Mouse (Mus musculus): ENCODE data around the gene Pold3. TPM values are rescaled to one million over a fixed set of nuclear protein-coding genes. Genes with fewer than 3 reads are reported as not detected.

The Pold3 gene
- polyA plus RNA-seq, 1 experiment: 19.8 TPM

GRCm38 (mm10) chr7:100140591-100140990 lies 19.2 kb upstream of the Pold3 start:
- H3K36me3 ChIP-seq (ENCODE audit: control insufficient read depth, insufficient read depth): no peaks in the 10 kb centered on the region
- no peaks in the 10 kb centered on the region for H3K79me3 ChIP-seq (ENCODE audit: low read depth)
- peaks cover 4% of the 10 kb centered on the region for H3K27me3 ChIP-seq (ENCODE audit: control insufficient read depth, insufficient read depth, insufficient read length)
- H3K79me2 ChIP-seq (ENCODE audit: control insufficient read depth, insufficient read depth): no peaks in the 10 kb centered on the region
- TF ChIP-seq FOSL1 (IDR thresholded peaks at IDR 0.05; ENCODE audit: insufficient read depth, low read length, poor library complexity, severe bottlenecking) (no peak), CTCF (IDR thresholded peaks at IDR 0.05; ENCODE audit: control insufficient read depth, insufficient read depth, insufficient read length) (no peak), MYOG (IDR thresholded peaks at IDR 0.05; ENCODE audit: control insufficient read depth, extremely low read depth, insufficient read length) (no peak), MYOD1 (IDR thresholded peaks at IDR 0.05; ENCODE audit: control insufficient read depth, insufficient read length, low read depth) (no peak), USF1 (IDR thresholded peaks at IDR 0.05; ENCODE audit: low read depth) (no peak), CEBPB (IDR thresholded peaks at IDR 0.05; ENCODE audit: low read depth) (no peak), MAX (IDR thresholded peaks at IDR 0.05) (no peak)
- H3ac ChIP-seq (ENCODE audit: control insufficient read depth, insufficient read length, low read depth): no peak overlapping the region
- no peak overlapping the region for H3K4me3 ChIP-seq (ENCODE audit: insufficient read depth, poor library complexity, severe bottlenecking)

- TF ChIP-seq USF1 (IDR thresholded peaks at IDR 0.05; ENCODE audit: low read depth) (no peak), MAX (IDR thresholded peaks at IDR 0.05) (no peak), MYOG (IDR thresholded peaks at IDR 0.05; ENCODE audit: control insufficient read depth, extremely low read depth, insufficient read length) (no peak), MYOD1 (IDR thresholded peaks at IDR 0.05; ENCODE audit: control insufficient read depth, insufficient read length, low read depth) (no peak), FOSL1 (IDR thresholded peaks at IDR 0.05; ENCODE audit: insufficient read depth, low read length, poor library complexity, severe bottlenecking) (no peak), CEBPB (IDR thresholded peaks at IDR 0.05; ENCODE audit: low read depth) (no peak), CTCF (IDR thresholded peaks at IDR 0.05; ENCODE audit: control insufficient read depth, insufficient read depth, insufficient read length) (no peak)
- Histone ChIP-seq H3K79me3 (ENCODE audit: low read depth) (no peaks in the 10 kb centered on the region), H3K4me3 (ENCODE audit: insufficient read depth, poor library complexity, severe bottlenecking) (no peak overlapping the region), H3K36me3 (ENCODE audit: control insufficient read depth, insufficient read depth) (no peaks in the 10 kb centered on the region), H3K27me3 (ENCODE audit: control insufficient read depth, insufficient read depth, insufficient read length) (no peaks in the 10 kb centered on the region), H3ac (ENCODE audit: control insufficient read depth, insufficient read length, low read depth) (no peak overlapping the region), H3K79me2 (ENCODE audit: control insufficient read depth, insufficient read depth) (no peaks in the 10 kb centered on the region)
Observed at GRCm38 (mm10) chr7:100138075-100138474, 16.7 kb upstream of the Pold3 start.

- Histone ChIP-seq H3K27me3 (ENCODE audit: control insufficient read depth, insufficient read depth, insufficient read length) (no peaks in the 10 kb centered on the region), H3K4me3 (ENCODE audit: insufficient read depth, poor library complexity, severe bottlenecking) (no peak overlapping the region), H3K36me3 (ENCODE audit: control insufficient read depth, insufficient read depth) (no peaks in the 10 kb centered on the region), H3K79me3 (ENCODE audit: low read depth) (no peaks in the 10 kb centered on the region), H3K79me2 (ENCODE audit: control insufficient read depth, insufficient read depth) (no peaks in the 10 kb centered on the region), H3ac (ENCODE audit: control insufficient read depth, insufficient read length, low read depth) (no peak overlapping the region)
- TF ChIP-seq FOSL1 (IDR thresholded peaks at IDR 0.05; ENCODE audit: insufficient read depth, low read length, poor library complexity, severe bottlenecking): no peak
- peak; percentile 66 for TF ChIP-seq CEBPB (IDR thresholded peaks at IDR 0.05; ENCODE audit: low read depth)
Observed at GRCm38 (mm10) chr7:100137038-100137437, 15.7 kb upstream of the Pold3 start.

DNA sequence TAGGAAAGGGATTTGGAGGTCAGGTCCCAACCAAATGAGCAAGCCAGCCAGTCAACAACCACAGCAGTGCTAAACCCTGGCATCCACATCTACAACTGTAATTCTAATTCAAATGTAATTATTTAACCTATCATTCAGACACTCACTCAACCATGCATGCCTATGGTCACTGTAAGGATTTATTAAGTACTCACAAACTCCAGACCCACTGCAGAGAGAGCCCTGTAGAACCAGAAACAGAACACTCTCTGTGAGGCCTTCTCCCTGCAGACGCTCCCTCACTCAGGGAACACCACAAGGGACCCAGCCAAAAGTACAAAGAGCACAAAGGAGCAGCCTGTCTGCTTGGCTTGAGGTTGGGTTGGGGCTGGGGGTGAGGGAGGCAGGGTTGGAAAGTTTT lies 11.0 kb upstream of the Pold3 start:
- TF ChIP-seq CTCF (IDR thresholded peaks at IDR 0.05; ENCODE audit: control insufficient read depth, insufficient read depth, insufficient read length): no peak
- H3K4me3 ChIP-seq (ENCODE audit: insufficient read depth, poor library complexity, severe bottlenecking): no peak overlapping the region
- H3ac ChIP-seq (ENCODE audit: control insufficient read depth, insufficient read length, low read depth): no peak overlapping the region
- no peaks in the 10 kb centered on the region for H3K36me3 ChIP-seq (ENCODE audit: control insufficient read depth, insufficient read depth)
- peaks cover 4% of the 10 kb centered on the region for H3K27me3 ChIP-seq (ENCODE audit: control insufficient read depth, insufficient read depth, insufficient read length)
- H3K79me2 ChIP-seq (ENCODE audit: control insufficient read depth, insufficient read depth): no peaks in the 10 kb centered on the region
- H3K79me3 ChIP-seq (ENCODE audit: low read depth): no peaks in the 10 kb centered on the region

DNA sequence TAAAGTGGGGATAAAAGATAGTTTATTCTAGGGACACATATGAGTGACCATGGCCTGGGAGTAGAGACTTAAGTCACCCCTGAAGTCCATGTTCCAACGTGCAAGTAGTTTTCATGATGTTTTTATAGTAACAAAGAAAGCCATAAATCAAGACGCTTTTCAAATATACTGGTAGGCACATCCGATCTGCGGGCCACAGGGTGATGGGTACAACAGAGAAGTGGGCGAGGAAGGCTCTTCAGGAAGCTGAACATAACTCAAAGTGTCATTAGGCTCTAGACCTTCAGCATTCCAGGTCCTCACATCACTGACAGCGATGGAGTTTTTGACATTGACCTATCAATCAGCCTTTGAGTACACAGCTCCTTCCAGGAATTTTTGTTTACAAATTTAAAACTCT lies 9.2 kb upstream of the Pold3 start:
- no peaks in the 10 kb centered on the region for H3K79me2 ChIP-seq (ENCODE audit: control insufficient read depth, insufficient read depth)
- no peak overlapping the region for H3K4me3 ChIP-seq (ENCODE audit: insufficient read depth, poor library complexity, severe bottlenecking)
- no peaks in the 10 kb centered on the region for H3K79me3 ChIP-seq (ENCODE audit: low read depth)
- H3K36me3 ChIP-seq (ENCODE audit: control insufficient read depth, insufficient read depth): no peaks in the 10 kb centered on the region
- no peak overlapping the region for H3ac ChIP-seq (ENCODE audit: control insufficient read depth, insufficient read length, low read depth)
- TF ChIP-seq MAX (IDR thresholded peaks at IDR 0.05) (no peak), CTCF (IDR thresholded peaks at IDR 0.05; ENCODE audit: control insufficient read depth, insufficient read depth, insufficient read length) (no peak), USF1 (IDR thresholded peaks at IDR 0.05; ENCODE audit: low read depth) (no peak), MYOG (IDR thresholded peaks at IDR 0.05; ENCODE audit: control insufficient read depth, extremely low read depth, insufficient read length) (no peak), FOSL1 (IDR thresholded peaks at IDR 0.05; ENCODE audit: insufficient read depth, low read length, poor library complexity, severe bottlenecking) (no peak), CEBPB (IDR thresholded peaks at IDR 0.05; ENCODE audit: low read depth) (no peak), MYOD1 (IDR thresholded peaks at IDR 0.05; ENCODE audit: control insufficient read depth, insufficient read length, low read depth) (no peak)
- peaks cover 4% of the 10 kb centered on the region for H3K27me3 ChIP-seq (ENCODE audit: control insufficient read depth, insufficient read depth, insufficient read length)

- Histone ChIP-seq H3K36me3 (ENCODE audit: control insufficient read depth, insufficient read depth) (no peaks in the 10 kb centered on the region), H3K27me3 (ENCODE audit: control insufficient read depth, insufficient read depth, insufficient read length) (peaks cover 4% of the 10 kb centered on the region), H3K79me2 (ENCODE audit: control insufficient read depth, insufficient read depth) (no peaks in the 10 kb centered on the region), H3K79me3 (ENCODE audit: low read depth) (no peaks in the 10 kb centered on the region), H3K4me3 (ENCODE audit: insufficient read depth, poor library complexity, severe bottlenecking) (no peak overlapping the region), H3ac (ENCODE audit: control insufficient read depth, insufficient read length, low read depth) (no peak overlapping the region)
- TF ChIP-seq CEBPB (IDR thresholded peaks at IDR 0.05; ENCODE audit: low read depth) (no peak), MYOD1 (IDR thresholded peaks at IDR 0.05; ENCODE audit: control insufficient read depth, insufficient read length, low read depth) (no peak), USF1 (IDR thresholded peaks at IDR 0.05; ENCODE audit: low read depth) (no peak), CTCF (IDR thresholded peaks at IDR 0.05; ENCODE audit: control insufficient read depth, insufficient read depth, insufficient read length) (no peak), MYOG (IDR thresholded peaks at IDR 0.05; ENCODE audit: control insufficient read depth, extremely low read depth, insufficient read length) (no peak), FOSL1 (IDR thresholded peaks at IDR 0.05; ENCODE audit: insufficient read depth, low read length, poor library complexity, severe bottlenecking) (no peak), MAX (IDR thresholded peaks at IDR 0.05) (no peak)
Observed at GRCm38 (mm10) chr7:100128262-100129041, 7.1 kb upstream of the Pold3 start.

All from C2C12 (cell line).